Mouse (Mus musculus) ES-Bruce4 (cell line): ENCODE measurements at regions not wholly inside any gene's neighbourhood (a gene's known extent, or its start where the extent isn't known, plus 50 kb on each side); places are given as distances from the start of the nearest gene placed in this dataset.

Source experiments
- H3K27ac ChIP-seq: 2 replicates; pipeline ENCODE4 v1.5.1; 2012; ENCODE audit warnings: low read length, inconsistent platforms; ENCODE audit not compliant: insufficient read depth
- H3K27me3 ChIP-seq: 2 replicates; pipeline ENCODE4 v1.6.1; 2012; ENCODE audit warnings: mild to moderate bottlenecking, low read length, inconsistent platforms; ENCODE audit not compliant: control insufficient read depth, poor library complexity, insufficient read depth, severe bottlenecking
- H3K36me3 ChIP-seq: 2 replicates; pipeline ENCODE4 v1.6.1; 2012; ENCODE audit warnings: inconsistent platforms, mild to moderate bottlenecking, low read length, moderate library complexity; ENCODE audit not compliant: control insufficient read depth, poor library complexity, insufficient read depth, severe bottlenecking
- H3K4me1 ChIP-seq: one replicate; pipeline ENCODE4 v1.8.1; 2011; ENCODE audit warnings: low read length; ENCODE audit not compliant: control insufficient read depth, insufficient read depth
- H3K4me3 ChIP-seq: 2 replicates; pipeline ENCODE4 v1.5.1; 2011; ENCODE audit warnings: low read depth, mild to moderate bottlenecking, low read length
- H3K9ac ChIP-seq: 2 replicates; pipeline ENCODE4 v1.6.1; 2012; ENCODE audit warnings: low read depth, mild to moderate bottlenecking, inconsistent platforms; ENCODE audit not compliant: poor library complexity, severe bottlenecking
- H3K9me3 ChIP-seq: replicated peaks from 2 replicates; pipeline ENCODE4 v1.6.1; 2012; ENCODE audit warnings: mild to moderate bottlenecking, low read length, inconsistent platforms; ENCODE audit not compliant: control insufficient read depth, poor library complexity, insufficient read depth, severe bottlenecking
- CTCF ChIP-seq: IDR thresholded peaks from one replicate; pipeline ENCODE4 v1.8.1; 2011; ENCODE audit warnings: low read depth, low read length
- EP300 ChIP-seq: IDR thresholded peaks from 2 replicates; pipeline ENCODE4 v1.6.1; 2011; ENCODE audit warnings: low read depth, low read length; ENCODE audit not compliant: insufficient read depth
- POLR2A ChIP-seq: IDR thresholded peaks from one replicate; pipeline ENCODE4 v1.8.1; 2011; ENCODE audit warnings: low read length; ENCODE audit not compliant: insufficient read depth

DNA sequence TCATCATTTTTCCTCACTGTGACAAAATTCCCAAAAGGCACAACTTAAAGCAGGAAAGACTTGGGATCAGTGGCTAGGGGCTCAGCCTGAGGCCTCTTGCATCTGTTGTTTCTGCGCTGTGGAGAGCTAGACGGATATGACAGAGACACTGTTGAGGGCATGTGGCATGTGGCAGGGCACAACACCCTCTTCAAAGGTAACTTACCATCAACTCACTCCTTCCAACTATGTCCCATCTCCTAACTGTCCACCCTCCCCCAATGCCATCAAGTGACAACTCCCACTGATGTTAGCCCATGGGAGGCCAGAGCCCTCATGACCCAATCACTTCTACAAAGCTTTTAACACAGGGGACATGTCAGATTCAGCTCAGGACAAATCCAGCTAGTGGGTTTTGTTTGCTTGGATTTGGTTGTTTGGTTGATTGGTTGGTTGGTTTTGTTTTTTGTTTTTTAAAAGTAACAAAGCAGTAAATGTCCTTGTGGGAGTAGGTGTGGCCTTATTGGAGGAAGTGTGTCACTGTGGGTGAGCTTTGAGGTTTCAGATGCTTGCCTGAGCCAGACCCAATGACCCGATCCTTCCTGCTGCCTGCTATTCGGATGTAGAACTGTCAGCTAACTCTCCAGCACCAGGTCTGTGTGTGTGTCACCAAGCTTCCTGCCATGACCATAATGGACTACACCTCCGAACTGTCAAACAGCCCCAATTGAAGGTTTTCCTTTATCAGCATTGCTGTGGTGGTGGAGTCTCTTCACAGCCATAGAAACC is 53.2 kb upstream of the Lef1 start:
- no peaks in the 10 kb centered on the region for H3K9me3 ChIP-seq
- TF ChIP-seq EP300 (no peak), CTCF (no peak), POLR2A (no peak)
- H3K9ac ChIP-seq: no peak overlapping the region
- no peak overlapping the region for H3K27ac ChIP-seq
- H3K4me1 ChIP-seq: no peaks in the 10 kb centered on the region
- no peaks in the 10 kb centered on the region for H3K36me3 ChIP-seq
- H3K27me3 ChIP-seq: no peaks in the 10 kb centered on the region
- H3K4me3 ChIP-seq: no peak overlapping the region

- Histone ChIP-seq H3K9ac (no peak overlapping the region), H3K36me3 (no peaks in the 10 kb centered on the region), H3K9me3 (no peaks in the 10 kb centered on the region), H3K27ac (no peak overlapping the region), H3K4me3 (no peak overlapping the region), H3K27me3 (no peaks in the 10 kb centered on the region), H3K4me1 (no peaks in the 10 kb centered on the region)
- no peak for TF ChIP-seq CTCF
- TF ChIP-seq POLR2A: no peak
- no peak for TF ChIP-seq EP300
These were observed 55.9 kb upstream of the Lef1 start for GRCm38 (mm10) chr3:131054241-131054972.

- TF ChIP-seq EP300 (no peak), POLR2A (no peak), CTCF (no peak)
These were observed 62.6 kb upstream of the Lef1 start for GRCm38 (mm10) chr3:131047716-131048115.

GRCm38 (mm10) chr3:131046412-131046811 is 63.9 kb upstream of the Lef1 start:
- H3K36me3 ChIP-seq: no peaks in the 10 kb centered on the region
- H3K4me3 ChIP-seq: no peak overlapping the region
- TF ChIP-seq POLR2A: no peak
- TF ChIP-seq CTCF: no peak
- H3K4me1 ChIP-seq: no peaks in the 10 kb centered on the region
- no peaks in the 10 kb centered on the region for H3K9me3 ChIP-seq
- no peaks in the 10 kb centered on the region for H3K27me3 ChIP-seq
- H3K9ac ChIP-seq: no peak overlapping the region
- H3K27ac ChIP-seq: no peak overlapping the region

More at GRCm38 (mm10) chr3:131047716-131048115, 62.6 kb upstream of the Lef1 start:
- Histone ChIP-seq H3K27ac (no peak overlapping the region), H3K9ac (no peak overlapping the region), H3K27me3 (no peaks in the 10 kb centered on the region), H3K9me3 (no peaks in the 10 kb centered on the region), H3K36me3 (no peaks in the 10 kb centered on the region), H3K4me1 (no peaks in the 10 kb centered on the region), H3K4me3 (no peak overlapping the region)

DNA sequence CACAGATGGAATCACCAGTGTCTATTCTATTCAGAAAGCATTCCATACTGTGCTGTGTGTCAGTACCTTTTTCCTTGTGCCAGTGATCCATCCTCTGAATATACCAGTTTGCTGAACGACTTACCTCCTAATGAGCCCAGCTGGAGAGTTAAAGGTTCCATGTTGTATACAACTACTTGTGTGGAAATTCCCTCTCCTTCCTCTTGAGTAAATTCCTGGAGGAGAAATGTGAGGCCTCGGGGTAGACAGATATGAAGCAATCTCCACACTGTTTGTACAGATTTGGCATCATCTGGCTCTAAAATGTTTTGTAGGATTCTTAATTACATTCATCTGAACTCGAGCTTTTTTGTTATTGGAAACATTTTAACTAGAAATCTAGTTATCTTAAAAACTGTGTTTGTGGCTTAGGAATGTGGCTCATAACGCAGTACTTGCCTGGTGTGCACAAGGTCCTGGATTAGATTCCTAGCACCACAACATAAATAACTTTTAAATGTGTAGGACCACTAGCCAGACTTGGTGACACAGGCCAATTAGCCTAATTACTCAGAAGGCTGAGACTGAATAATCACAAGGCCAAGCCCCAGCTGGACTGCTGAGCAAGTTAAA is 70.0 kb upstream of the Lef1 start:
- TF ChIP-seq POLR2A (no peak), EP300 (no peak), CTCF (no peak)
- H3K36me3 ChIP-seq: no peaks in the 10 kb centered on the region
- no peak overlapping the region for H3K27ac ChIP-seq
- H3K9ac ChIP-seq: no peak overlapping the region
- no peaks in the 10 kb centered on the region for H3K4me1 ChIP-seq
- no peaks in the 10 kb centered on the region for H3K27me3 ChIP-seq
- no peak overlapping the region for H3K4me3 ChIP-seq
- no peaks in the 10 kb centered on the region for H3K9me3 ChIP-seq

DNA sequence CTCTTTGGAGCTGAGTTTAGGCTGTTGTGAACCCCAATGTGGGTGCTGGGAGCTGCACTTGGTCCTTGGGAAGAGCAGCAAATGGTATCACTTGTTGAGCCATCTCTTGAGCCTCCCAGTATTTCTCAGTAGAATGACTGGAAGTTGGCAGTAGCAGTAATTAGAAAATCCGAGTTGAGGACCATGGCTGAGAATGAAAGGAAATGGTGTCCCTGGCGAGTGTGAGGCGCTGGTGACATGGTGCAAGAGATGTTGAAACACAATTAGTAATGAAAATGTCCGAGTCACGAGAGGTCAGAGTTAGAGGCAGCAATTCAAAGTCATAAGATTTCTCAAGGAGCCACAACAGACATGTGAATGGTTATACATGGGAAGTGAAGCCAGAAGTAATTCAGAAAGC is 73.2 kb upstream of the Lef1 start:
- Histone ChIP-seq H3K4me3 (no peak overlapping the region), H3K27ac (no peak overlapping the region)
- TF ChIP-seq CTCF: no peak
- TF ChIP-seq EP300: no peak
- TF ChIP-seq POLR2A: no peak

More for the DNA sequence above, 73.2 kb upstream of the Lef1 start:
- no peaks in the 10 kb centered on the region for H3K4me1 ChIP-seq
- no peaks in the 10 kb centered on the region for H3K9me3 ChIP-seq
- no peaks in the 10 kb centered on the region for H3K27me3 ChIP-seq
- H3K9ac ChIP-seq: no peak overlapping the region
- no peaks in the 10 kb centered on the region for H3K36me3 ChIP-seq
